19 mouse cellular contexts compared by ENCODE assay signal in genomic region chr3:79901734-79902133, GRCm38 (mm10). TPM values are rescaled to one million over a fixed set of nuclear protein-coding genes. Genes with fewer than 3 reads are reported as not detected.
DNase-seq lines count a peak whose midpoint lies in the region; ATAC-seq and TF ChIP-seq lines count a peak whose summit lies in the region.
"Had no signal": no experiment of that assay in that cellular context is flagged by ENCODE, and none has a peak within 500 bp of the region (broad histone marks: within the 10 kb centered on the region; RNA-seq: fewer than 3 reads in every experiment).

No protein-coding gene starts in this region.

- intact Hi-C loops in heart, adult 2 months (cut with DNase I) = loop anchor here (2.0 kb wide), 1 partner anchor 15 kb away; no protein-coding TSS in a partner anchor
- intact Hi-C loops in heart, postnatal 14 days (cut with DNase I) = no loop called here

- H3K4me1 ChIP-seq in heart, adult 2 months (ENCODE audit: control insufficient read depth, insufficient read depth, low read length) = peaks cover 38% of the 10 kb centered on the region
- H3K4me1 ChIP-seq in brown adipose tissue, adult 24 weeks (ENCODE audit: control insufficient read depth, insufficient read depth, insufficient read length, low read length) = peaks cover 23% of the 10 kb centered on the region; the same call in 1 of the 2 replicates
- H3K4me1 ChIP-seq: embryonic facial prominence, embryonic 12.5 days; forebrain, embryonic 15.5 days had no signal

- H3K27me3 ChIP-seq in heart, adult 2 months (ENCODE audit: control insufficient read depth, insufficient read depth, low read length) = no peaks in the 10 kb centered on the region
- H3K27me3 ChIP-seq: embryonic facial prominence, embryonic 12.5 days; forebrain, embryonic 15.5 days; heart, embryonic 12.5 days; hindbrain, embryonic 15.5 days had no signal

- no peak for TF ChIP-seq CTCF in heart, adult 2 months (IDR thresholded peaks at IDR 0.05)

- no peak overlapping the region for H3K9ac ChIP-seq in heart, adult 2 months (ENCODE audit: low read depth, low read length)
- H3K9ac ChIP-seq: embryonic facial prominence, embryonic 12.5 days; forebrain, embryonic 15.5 days; heart, embryonic 12.5 days; hindbrain, embryonic 15.5 days had no signal

- peaks cover 6% of the 10 kb centered on the region for H3K79me2 ChIP-seq in heart, adult 2 months (replicated peaks; ENCODE audit: control insufficient read depth, insufficient read depth, low read length)

- peaks cover 34% of the 10 kb centered on the region for H3K36me3 ChIP-seq in heart, adult 2 months (ENCODE audit: control insufficient read depth, insufficient read depth, low read length)
- H3K36me3 ChIP-seq: embryonic facial prominence, embryonic 12.5 days; forebrain, embryonic 15.5 days; hindbrain, embryonic 15.5 days had no signal

- H3K27ac ChIP-seq in heart, adult 2 months = peak overlapping the region; percentile 26
- H3K27ac ChIP-seq in brown adipose tissue, adult 24 weeks (replicated peaks; ENCODE audit: low read depth, low read length) = 0 out of 2 replicates have a peak overlapping the region, but pooled peaks have one; percentile 23
- H3K27ac ChIP-seq: embryonic facial prominence, embryonic 12.5 days; forebrain, embryonic 15.5 days; hindbrain, embryonic 15.5 days had no signal

- peak; percentile 82 for ATAC-seq in megakaryocyte, adult 5-6 weeks (ENCODE audit: poor library complexity, severe bottlenecking)
- ATAC-seq in megakaryocyte-erythroid progenitor cell, adult 5-6 weeks (replicated peaks; ENCODE audit: low FRiP score, low TSS enrichment, poor library complexity, severe bottlenecking) = no peak
- ATAC-seq: forebrain, embryonic 15.5 days; intestine, embryonic 16.5 days had no signal

- no peak for DNase-seq in heart, adult 2 months
- DNase-seq in heart, postnatal 14 days = no peak
- peak; percentile 11 for DNase-seq in A20 (ENCODE audit: low read depth, low spot score)
- DNase-seq in kidney, adult 9 months = no peak
- DNase-seq: adrenal gland, adult 8-10 months; adrenal gland, postnatal 36 days; cerebellum, adult 11 months; cerebellum, adult 8-10 months; cerebellum, postnatal 14 days; gastrocnemius, postnatal 25 days; heart, adult 18-20 months had no signal

- no peak for TF ChIP-seq POLR2A in heart, adult 2 months (IDR thresholded peaks at IDR 0.05; ENCODE audit: insufficient read depth, low read depth, low read length)

- H3K4me3 ChIP-seq in heart, adult 2 months = no peak overlapping the region
- H3K4me3 ChIP-seq in brown adipose tissue, adult 24 weeks (ENCODE audit: insufficient read depth, low read depth, low read length) = no peak overlapping the region
- H3K4me3 ChIP-seq: embryonic facial prominence, embryonic 12.5 days; forebrain, embryonic 15.5 days; heart, embryonic 12.5 days; hindbrain, embryonic 15.5 days had no signal

- WGBS in heart, adult 2 months = 51% methylated on average over 4 of the region's 4 CpGs

- TF ChIP-seq EP300 in heart, adult 2 months (IDR thresholded peaks at IDR 0.05; ENCODE audit: insufficient read depth, low read depth, low read length) = no peak

RNA-seq across cellular contexts. Expression of gene Fam198b, which starts 17.4 kb away (rescaled TPM):
- 10 to 100 TPM; 12.1 to 15.1 TPM for total RNA-seq in heart, adult 2 months (2021)
- polyA plus RNA-seq in heart, adult 2 months (2012; rRNA removed) = 11.8 and 19.7 TPM in 2 replicates
- total RNA-seq in heart, postnatal 14 days (2021) = 10 to 100 TPM; 28.8 to 42.7 TPM
- 6.2 and 7.6 TPM in 2 replicates for polyA plus RNA-seq in brown adipose tissue, adult 24 weeks (2012; ENCODE audit: insufficient read depth, insufficient read length, missing spikeins)
- 0.40 and 0.55 TPM in 2 replicates for total RNA-seq in megakaryocyte, adult 5-6 weeks (2015)
- 0.73 and 1.0 TPM in 2 replicates for total RNA-seq in megakaryocyte, adult 5-6 weeks (2017)
- not detected in 2 replicates for total RNA-seq in megakaryocyte-erythroid progenitor cell, adult 5-6 weeks (2014; fragmentation: Nextera tagmentation)
- total RNA-seq in megakaryocyte-erythroid progenitor cell, adult 5-6 weeks (2017) = 0.23 TPM in 1 of 2 replicates, not detected in the other

RNA-seq across cellular contexts. Expression of gene Tmem144, which starts 49.2 kb away (rescaled TPM):
- 10 to 100 TPM; 11.4 to 15.6 TPM for total RNA-seq in heart, adult 2 months (2021)
- 5.2 and 5.7 TPM in 2 replicates for polyA plus RNA-seq in heart, adult 2 months (2012; rRNA removed)
- 1 to 10 TPM; 6.3 to 7.9 TPM for total RNA-seq in heart, postnatal 14 days (2021)
- 0.38 TPM in 1 of 2 replicates, not detected in the other for polyA plus RNA-seq in brown adipose tissue, adult 24 weeks (2012; ENCODE audit: insufficient read depth, insufficient read length, missing spikeins)
- total RNA-seq in megakaryocyte, adult 5-6 weeks (2015) = 1.9 and 2.7 TPM in 2 replicates
- total RNA-seq in megakaryocyte, adult 5-6 weeks (2017) = 1.2 and 1.5 TPM in 2 replicates
- total RNA-seq in megakaryocyte-erythroid progenitor cell, adult 5-6 weeks (2014; fragmentation: Nextera tagmentation) = not detected in 2 replicates
- 0.30 TPM in 1 of 2 replicates, not detected in the other for total RNA-seq in megakaryocyte-erythroid progenitor cell, adult 5-6 weeks (2017)

Comparison
In these comparisons a context has a peak if more than half of its experiments do, and no peak if none do; other contexts are left out.
1. RNA of gene Fam198b, which starts 17.4 kb away (total RNA-seq): 28.8 to 42.7 TPM in heart, postnatal 14 days and 12.1 to 15.1 TPM in heart, adult 2 months; 0.40 to 1.0 TPM in megakaryocyte, adult 5-6 weeks and 0.23 TPM in megakaryocyte-erythroid progenitor cell, adult 5-6 weeks; every median in the first group is over 4 times any median in the second.